Mouse (Mus musculus) MEL (cell line): ENCODE results near the gene Gemin5.

Source experiments
- CHD1 ChIP-seq: IDR thresholded peaks from 2 replicates; pipeline ENCODE4 v1.6.1; 2012; ENCODE audit warnings: low read depth, mild to moderate bottlenecking, inconsistent platforms, low read length, improper control_type of control experiment
- CHD2 ChIP-seq: IDR thresholded peaks from 2 replicates; pipeline ENCODE4 v1.6.1; 2011; ENCODE audit warnings: low read length, improper control_type of control experiment
- CTCF ChIP-seq, 3 experiments: IDR thresholded peaks in 2 of 3; conservative IDR thresholded peaks in 1 of 3; 2 replicates each; pipeline ENCODE4 v1.5.1; 2011 to 2012; ENCODE audit warnings: low read length in 3 of 3, low read depth in 2 of 3, mild to moderate bottlenecking in 2 of 3, improper control_type of control experiment in 1 of 3, inconsistent platforms in 1 of 3, mixed read lengths in 1 of 3, moderate library complexity in 1 of 3; ENCODE audit not compliant: control insufficient read depth in 1 of 3, insufficient read depth in 1 of 3, poor library complexity in 1 of 3, severe bottlenecking in 1 of 3
- ETS1 ChIP-seq: IDR thresholded peaks from 2 replicates; pipeline ENCODE4 v1.6.1; 2012; ENCODE audit warnings: low read depth, mild to moderate bottlenecking, inconsistent platforms, low read length, improper control_type of control experiment, moderate library complexity
- GATA1 ChIP-seq: IDR thresholded peaks from 2 replicates; pipeline ENCODE4 v1.6.1; 2011; ENCODE audit warnings: low read depth, low read length, improper control_type of control experiment
- HCFC1 ChIP-seq: IDR thresholded peaks from 2 replicates; pipeline ENCODE4 v1.6.1; 2012; ENCODE audit warnings: low read depth, mild to moderate bottlenecking, inconsistent platforms, low read length, improper control_type of control experiment, moderate library complexity
- MXI1 ChIP-seq: IDR thresholded peaks from 2 replicates; pipeline ENCODE4 v1.6.1; 2011; ENCODE audit warnings: mild to moderate bottlenecking, low read depth, low read length, improper control_type of control experiment
- NELFE ChIP-seq: IDR thresholded peaks from 2 replicates; pipeline ENCODE4 v1.6.1; 2011; ENCODE audit warnings: low read depth, low read length, improper control_type of control experiment
- NRF1 ChIP-seq: IDR thresholded peaks from 2 replicates; pipeline ENCODE4 v1.6.1; 2014; ENCODE audit warnings: low read depth, mild to moderate bottlenecking, inconsistent platforms, low read length, improper control_type of control experiment, moderate library complexity; ENCODE audit not compliant: poor library complexity, insufficient read depth, severe bottlenecking
- POLR2A ChIP-seq, 2 experiments: IDR thresholded peaks; 2 replicates each; pipeline ENCODE4 v1.6.1; 2011 to 2012; ENCODE audit warnings: low read length in 2 of 2, mild to moderate bottlenecking in 2 of 2, control low read depth in 1 of 2, improper control_type of control experiment in 1 of 2, low read depth in 1 of 2, moderate library complexity in 1 of 2; ENCODE audit not compliant: control insufficient read depth in 1 of 2, insufficient read depth in 1 of 2, poor library complexity in 1 of 2
- RCOR1 ChIP-seq: IDR thresholded peaks from 2 replicates; pipeline ENCODE4 v1.6.1; 2012; ENCODE audit warnings: low read depth, mild to moderate bottlenecking, inconsistent platforms, low read length, improper control_type of control experiment
- TBP ChIP-seq: IDR thresholded peaks from 2 replicates; pipeline ENCODE4 v1.8.0; 2011; ENCODE audit warnings: low read depth, low read length, improper control_type of control experiment
- ZKSCAN1 ChIP-seq: IDR thresholded peaks from 2 replicates; pipeline ENCODE4 v1.6.1; 2012; ENCODE audit warnings: low read depth, mild to moderate bottlenecking, inconsistent platforms, low read length, improper control_type of control experiment, moderate library complexity
- ZNF384 ChIP-seq: IDR thresholded peaks from 2 replicates; pipeline ENCODE4 v1.6.1; 2012; ENCODE audit warnings: low read depth, mild to moderate bottlenecking, inconsistent platforms, low read length, improper control_type of control experiment

- TF ChIP-seq TBP (no peak), CHD1 (no peak), POLR2A (IDR thresholded peaks at IDR 0.05; ENCODE audit: control insufficient read depth in 1 of 2, insufficient read depth in 1 of 2, low read depth in 1 of 2, low read length in 2 of 2, poor library complexity in 1 of 2) (no peak), CHD2 (no peak), CTCF (IDR thresholded peaks at IDR 0.05 in 2 of 3, conservative IDR thresholded peaks at IDR 0.05 in 1 of 3; ENCODE audit: control insufficient read depth in 1 of 3, insufficient read depth in 1 of 3, low read depth in 2 of 3, low read length in 3 of 3, poor library complexity in 1 of 3, severe bottlenecking in 1 of 3) (no peak), ZKSCAN1 (no peak), GATA1 (no peak), HCFC1 (no peak), RCOR1 (no peak), ZNF384 (no peak), MXI1 (no peak), NRF1 (no peak), NELFE (no peak), ETS1 (no peak)
These were observed 72.8 kb downstream of the Gemin5 start for GRCm38 (mm10) chr11:58095561-58095960.
